Mouse (Mus musculus) erythroid progenitor cell, adult 5-6 weeks (primary cell): Measurements from ENCODE around the gene Eps15. TPM values are rescaled to one million over a fixed set of nuclear protein-coding genes. Genes with fewer than 3 reads are reported as not detected.

Experiments
- ATAC-seq: replicated peaks from 2 replicates; pipeline ENCODE4 v1.8.0; 2016; ENCODE audit warnings: moderate number of reproducible peaks, mild to moderate bottlenecking, moderate TSS enrichment, inconsistent platforms; ENCODE audit not compliant: poor library complexity, low FRiP score, severe bottlenecking
- total RNA-seq, 2 experiments: library from RNA; stranded (forward) in 1 of 2; stranded (reverse) in 1 of 2; fragments of 150-400 nt in 1 of 2; fragments of 186-747, 209-891 nt in 1 of 2; gene quantifications; 2 replicates each; pipeline versions ENCODE4 v1.2.3 to v1.2.4; 2015 to 2017; ENCODE audit warnings: low replicate concordance in 2 of 2

The Eps15 gene
- total RNA-seq, 2 experiments from 2014 or later, result 121 to 137 TPM

GRCm38 (mm10) chr4:109423438-109423837 is 143.4 kb downstream of the Eps15 start:
- no peak for ATAC-seq

GRCm38 (mm10) chr4:109427058-109427457 is 147.0 kb downstream of the Eps15 start:
- no peak for ATAC-seq

GRCm38 (mm10) chr4:109430250-109430649 is 150.2 kb downstream of the Eps15 start:
- ATAC-seq, result no peak

- ATAC-seq, result peak; percentile 74
Observed at GRCm38 (mm10) chr4:109430854-109431253, 150.8 kb downstream of the Eps15 start.

- 0 out of 2 replicates have a peak, but pooled peaks have one; percentile 5 for ATAC-seq
Observed at GRCm38 (mm10) chr4:109432668-109433375, 152.8 kb downstream of the Eps15 start.

GRCm38 (mm10) chr4:109433641-109434040 is 153.6 kb downstream of the Eps15 start:
- no peak for ATAC-seq

- ATAC-seq, result no peak
Observed at GRCm38 (mm10) chr4:109434256-109434655, 154.2 kb downstream of the Eps15 start.

Other genes with a start within 250 kb of the Eps15 start
- gene Osbpl9, start 78.0 kb upstream of the Eps15 start, total RNA-seq (2015; ENCODE audit: low replicate concordance), result 71.0 and 90.1 TPM in 2 replicates
- 29.3 and 32.2 TPM in 2 replicates for gene Osbpl9, start 78.0 kb upstream of the Eps15 start, total RNA-seq (2017; ENCODE audit: low replicate concordance)
- gene Calr4, start 45.8 kb upstream of the Eps15 start, total RNA-seq (2015; ENCODE audit: low replicate concordance), result not detected in 2 replicates
- gene Calr4, start 45.8 kb upstream of the Eps15 start, total RNA-seq (2017; ENCODE audit: low replicate concordance), result not detected in 2 replicates
- 5.0 and 14.4 TPM in 2 replicates for gene Ttc39a, start 126.4 kb downstream of the Eps15 start, total RNA-seq (2015; ENCODE audit: low replicate concordance)
- gene Ttc39a, start 126.4 kb downstream of the Eps15 start, total RNA-seq (2017; ENCODE audit: low replicate concordance), result 3.9 and 29.2 TPM in 2 replicates
- gene Rnf11, start 204.5 kb downstream of the Eps15 start, total RNA-seq (2015; ENCODE audit: low replicate concordance), result 74.2 and 78.9 TPM in 2 replicates
- 87.3 and 96.1 TPM in 2 replicates for gene Rnf11, start 204.5 kb downstream of the Eps15 start, total RNA-seq (2017; ENCODE audit: low replicate concordance)